Mouse (Mus musculus): ENCODE measurements at regions not wholly inside any gene's neighbourhood (a gene's known extent, or its start where the extent isn't known, plus 50 kb on each side); places are given as distances from the start of the nearest gene placed in this dataset.

GRCm38 (mm10) chr1:55874868-55875144, 469.1 kb downstream of the Plcl1 start:
- Histone ChIP-seq H3K27ac (ENCODE audit: low read depth, low read length) (no peak overlapping the region), H3K4me1 (ENCODE audit: control insufficient read depth, insufficient read depth, low read length) (no peaks in the 10 kb centered on the region), H3K27me3 (ENCODE audit: control insufficient read depth, insufficient read depth, low read length) (no peaks in the 10 kb centered on the region), H3K4me3 (ENCODE audit: low read depth, low read length) (no peak overlapping the region), H3K9ac (ENCODE audit: low read length) (no peak overlapping the region), H3K4me2 (ENCODE audit: low read depth) (no peak overlapping the region), H3K36me3 (ENCODE audit: control insufficient read depth, insufficient read depth, low read length) (no peaks in the 10 kb centered on the region), H3K9me3 (ENCODE audit: control insufficient read depth, low read length) (no peaks in the 10 kb centered on the region)
- ATAC-seq (ENCODE audit: insufficient read depth, low FRiP score, low TSS enrichment): no peak
- whole genome bisulfite sequencing: 74% methylated on average over 4 of the region's 4 CpGs
- no peak for DNase-seq (ENCODE audit: low spot score)

DNA sequence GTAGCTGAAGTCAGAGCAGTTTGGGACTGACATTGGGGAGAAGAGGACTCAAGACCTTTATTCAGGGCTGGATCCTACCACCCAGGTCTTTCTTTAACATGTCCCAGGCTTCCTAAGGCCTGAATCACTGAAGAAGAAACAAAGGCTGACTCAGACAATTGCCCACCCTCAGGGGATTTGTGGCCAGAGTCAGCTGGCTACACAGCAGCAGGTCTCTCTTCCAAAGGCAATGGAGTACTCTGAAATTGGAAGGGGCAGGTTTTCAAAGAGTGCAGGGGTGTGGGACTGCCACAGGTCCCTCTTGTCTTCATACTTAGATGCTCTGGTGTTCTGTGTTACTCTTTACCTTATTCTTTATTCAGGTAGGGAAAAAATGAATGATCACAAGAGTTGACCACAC, 478.9 kb downstream of the Plcl1 start:
- no peak overlapping the region for H3K27ac ChIP-seq (ENCODE audit: low read depth, low read length)
- no peak overlapping the region for H3K4me2 ChIP-seq (ENCODE audit: low read depth)
- H3K9me3 ChIP-seq (ENCODE audit: control insufficient read depth, low read length): no peaks in the 10 kb centered on the region

GRCm38 (mm10) chr1:55886383-55887070, 480.8 kb downstream of the Plcl1 start:
- peak; percentile 69 for DNase-seq (ENCODE audit: low spot score)
- no peaks in the 10 kb centered on the region for H3K27me3 ChIP-seq (ENCODE audit: control insufficient read depth, insufficient read depth, low read length)
- H3K4me2 ChIP-seq (ENCODE audit: low read depth): no peak overlapping the region
- no peaks in the 10 kb centered on the region for H3K9me3 ChIP-seq (ENCODE audit: control insufficient read depth, low read length)
- H3K4me1 ChIP-seq (ENCODE audit: control insufficient read depth, insufficient read depth, low read length): no peaks in the 10 kb centered on the region
- no peak overlapping the region for H3K27ac ChIP-seq (ENCODE audit: low read depth, low read length)
- peak; percentile 64; the same call in 1 of the 2 replicates for ATAC-seq (ENCODE audit: insufficient read depth, low FRiP score, low TSS enrichment)
- no peaks in the 10 kb centered on the region for H3K36me3 ChIP-seq (ENCODE audit: control insufficient read depth, insufficient read depth, low read length)
- WGBS: 30% methylated on average over 5 of the region's 5 CpGs
- no peak overlapping the region for H3K4me3 ChIP-seq (ENCODE audit: low read depth, low read length)
- H3K9ac ChIP-seq (ENCODE audit: low read length): no peak overlapping the region

More for the DNA sequence above, 478.9 kb downstream of the Plcl1 start:
- H3K4me1 ChIP-seq (ENCODE audit: control insufficient read depth, insufficient read depth, low read length): no peaks in the 10 kb centered on the region
- no peaks in the 10 kb centered on the region for H3K27me3 ChIP-seq (ENCODE audit: control insufficient read depth, insufficient read depth, low read length)
- ATAC-seq (ENCODE audit: insufficient read depth, low FRiP score, low TSS enrichment): no peak
- no peak for DNase-seq (ENCODE audit: low spot score)
- H3K9ac ChIP-seq (ENCODE audit: low read length): no peak overlapping the region
- no peak overlapping the region for H3K4me3 ChIP-seq (ENCODE audit: low read depth, low read length)
- H3K36me3 ChIP-seq (ENCODE audit: control insufficient read depth, insufficient read depth, low read length): no peaks in the 10 kb centered on the region

DNA sequence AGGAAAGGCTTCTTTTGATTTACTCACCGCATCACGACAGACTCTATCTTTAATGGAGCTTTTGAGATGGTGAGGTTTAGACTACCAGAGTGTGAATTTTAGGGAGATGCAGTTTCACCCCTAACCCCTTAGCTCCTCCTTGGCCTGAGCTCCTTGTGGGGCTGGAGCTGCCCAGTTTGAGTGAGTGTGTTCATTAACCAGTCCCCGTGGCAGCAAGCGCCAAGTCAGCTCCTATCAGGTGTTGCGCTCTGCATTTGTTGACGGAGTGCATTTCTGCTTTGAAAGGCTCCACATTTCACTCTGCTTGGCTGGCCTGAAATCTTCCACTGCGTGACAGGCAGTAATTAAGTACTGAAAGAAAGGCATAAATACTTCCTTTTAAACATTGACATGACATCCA, 481.7 kb downstream of the Plcl1 start:
- no peak for ATAC-seq (ENCODE audit: insufficient read depth, low FRiP score, low TSS enrichment)
- Histone ChIP-seq H3K36me3 (ENCODE audit: control insufficient read depth, insufficient read depth, low read length) (no peaks in the 10 kb centered on the region), H3K27ac (ENCODE audit: low read depth, low read length) (no peak overlapping the region), H3K4me2 (ENCODE audit: low read depth) (no peak overlapping the region), H3K9ac (ENCODE audit: low read length) (no peak overlapping the region), H3K9me3 (ENCODE audit: control insufficient read depth, low read length) (no peaks in the 10 kb centered on the region), H3K4me1 (ENCODE audit: control insufficient read depth, insufficient read depth, low read length) (no peaks in the 10 kb centered on the region), H3K4me3 (ENCODE audit: low read depth, low read length) (no peak overlapping the region), H3K27me3 (ENCODE audit: control insufficient read depth, insufficient read depth, low read length) (no peaks in the 10 kb centered on the region)
- no peak for DNase-seq (ENCODE audit: low spot score)
- WGBS: 49% methylated on average over 7 of the region's 7 CpGs

- Histone ChIP-seq H3K27ac (ENCODE audit: low read depth, low read length) (no peak overlapping the region), H3K4me1 (ENCODE audit: control insufficient read depth, insufficient read depth, low read length) (no peaks in the 10 kb centered on the region), H3K4me3 (ENCODE audit: low read depth, low read length) (no peak overlapping the region), H3K36me3 (ENCODE audit: control insufficient read depth, insufficient read depth, low read length) (no peaks in the 10 kb centered on the region), H3K27me3 (ENCODE audit: control insufficient read depth, insufficient read depth, low read length) (no peaks in the 10 kb centered on the region), H3K9ac (ENCODE audit: low read length) (no peak overlapping the region), H3K9me3 (ENCODE audit: control insufficient read depth, low read length) (no peaks in the 10 kb centered on the region), H3K4me2 (ENCODE audit: low read depth) (no peak overlapping the region)
- ATAC-seq (ENCODE audit: insufficient read depth, low FRiP score, low TSS enrichment) (no peak), DNase-seq (ENCODE audit: low spot score) (no peak)
- 65% methylated on average over 17 of the region's 17 CpGs for WGBS
Measured at GRCm38 (mm10) chr1:55888711-55889366, 483.1 kb downstream of the Plcl1 start.

DNA sequence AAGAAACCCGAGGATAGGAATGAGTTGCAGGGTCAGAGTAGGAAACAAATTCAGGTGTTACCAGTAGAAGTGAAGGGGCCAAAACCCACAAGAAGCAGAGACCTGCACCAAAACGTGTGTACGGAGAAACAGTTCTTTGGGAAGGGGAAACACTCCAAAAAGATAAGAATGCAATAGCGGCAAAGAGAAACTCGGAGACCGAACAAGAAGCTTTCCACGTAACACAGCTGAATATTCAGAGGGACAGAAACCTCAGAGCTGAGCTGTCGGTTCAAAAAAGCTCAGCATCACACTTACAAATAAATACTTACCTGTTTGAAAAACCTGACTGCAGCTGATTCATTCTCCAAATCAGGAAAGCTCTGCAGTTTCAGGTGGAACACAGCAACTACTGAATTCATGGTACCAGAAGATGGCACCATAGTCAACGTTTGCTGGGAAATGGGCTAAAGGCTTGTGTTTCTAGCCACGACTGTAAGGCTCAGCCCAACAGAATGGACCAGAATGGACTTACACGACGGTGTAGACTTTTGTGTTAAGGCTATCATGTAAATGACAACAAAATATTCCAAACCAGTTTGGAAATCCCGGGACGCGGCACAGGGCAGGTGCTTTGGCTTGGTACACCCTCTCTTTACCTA, 484.9 kb downstream of the Plcl1 start:
- ATAC-seq (ENCODE audit: insufficient read depth, low FRiP score, low TSS enrichment) (no peak), DNase-seq (ENCODE audit: low spot score) (no peak)
- Histone ChIP-seq H3K4me3 (ENCODE audit: low read depth, low read length) (no peak overlapping the region), H3K27ac (ENCODE audit: low read depth, low read length) (no peak overlapping the region), H3K4me1 (ENCODE audit: control insufficient read depth, insufficient read depth, low read length) (no peaks in the 10 kb centered on the region), H3K4me2 (ENCODE audit: low read depth) (no peak overlapping the region), H3K36me3 (ENCODE audit: control insufficient read depth, insufficient read depth, low read length) (no peaks in the 10 kb centered on the region), H3K9me3 (ENCODE audit: control insufficient read depth, low read length) (no peaks in the 10 kb centered on the region), H3K27me3 (ENCODE audit: control insufficient read depth, insufficient read depth, low read length) (no peaks in the 10 kb centered on the region), H3K9ac (ENCODE audit: low read length) (no peak overlapping the region)
- 57% methylated on average over 15 of the region's 15 CpGs for WGBS

GRCm38 (mm10) chr1:55891894-55892293, 486.2 kb downstream of the Plcl1 start:
- no peak for DNase-seq (ENCODE audit: low spot score)
- ATAC-seq (ENCODE audit: insufficient read depth, low FRiP score, low TSS enrichment): no peak
- no peak overlapping the region for H3K4me3 ChIP-seq (ENCODE audit: low read depth, low read length)
- no peak overlapping the region for H3K4me2 ChIP-seq (ENCODE audit: low read depth)
- 69% methylated on average over 10 of the region's 10 CpGs for WGBS
- no peaks in the 10 kb centered on the region for H3K4me1 ChIP-seq (ENCODE audit: control insufficient read depth, insufficient read depth, low read length)
- H3K9me3 ChIP-seq (ENCODE audit: control insufficient read depth, low read length): no peaks in the 10 kb centered on the region
- H3K36me3 ChIP-seq (ENCODE audit: control insufficient read depth, insufficient read depth, low read length): no peaks in the 10 kb centered on the region
- no peak overlapping the region for H3K9ac ChIP-seq (ENCODE audit: low read length)
- H3K27ac ChIP-seq (ENCODE audit: low read depth, low read length): no peak overlapping the region
- no peaks in the 10 kb centered on the region for H3K27me3 ChIP-seq (ENCODE audit: control insufficient read depth, insufficient read depth, low read length)

GRCm38 (mm10) chr1:55897572-55897971, 491.9 kb downstream of the Plcl1 start:
- 68% methylated on average over 2 of the region's 2 CpGs for WGBS
- no peaks in the 10 kb centered on the region for H3K27me3 ChIP-seq (ENCODE audit: control insufficient read depth, insufficient read depth, low read length)
- no peaks in the 10 kb centered on the region for H3K4me1 ChIP-seq (ENCODE audit: control insufficient read depth, insufficient read depth, low read length)
- no peak overlapping the region for H3K27ac ChIP-seq (ENCODE audit: low read depth, low read length)
- H3K4me3 ChIP-seq (ENCODE audit: low read depth, low read length): no peak overlapping the region
- H3K36me3 ChIP-seq (ENCODE audit: control insufficient read depth, insufficient read depth, low read length): no peaks in the 10 kb centered on the region
- no peak for DNase-seq (ENCODE audit: low spot score)
- H3K9ac ChIP-seq (ENCODE audit: low read length): no peak overlapping the region
- no peak for ATAC-seq (ENCODE audit: insufficient read depth, low FRiP score, low TSS enrichment)
- no peak overlapping the region for H3K4me2 ChIP-seq (ENCODE audit: low read depth)
- H3K9me3 ChIP-seq (ENCODE audit: control insufficient read depth, low read length): no peaks in the 10 kb centered on the region

GRCm38 (mm10) chr1:55898031-55898430, 492.3 kb downstream of the Plcl1 start:
- Histone ChIP-seq H3K27me3 (ENCODE audit: control insufficient read depth, insufficient read depth, low read length) (no peaks in the 10 kb centered on the region), H3K9ac (ENCODE audit: low read length) (no peak overlapping the region), H3K4me3 (ENCODE audit: low read depth, low read length) (no peak overlapping the region), H3K9me3 (ENCODE audit: control insufficient read depth, low read length) (no peaks in the 10 kb centered on the region), H3K4me1 (ENCODE audit: control insufficient read depth, insufficient read depth, low read length) (no peaks in the 10 kb centered on the region), H3K4me2 (ENCODE audit: low read depth) (no peak overlapping the region), H3K27ac (ENCODE audit: low read depth, low read length) (no peak overlapping the region), H3K36me3 (ENCODE audit: control insufficient read depth, insufficient read depth, low read length) (no peaks in the 10 kb centered on the region)
- ATAC-seq (ENCODE audit: insufficient read depth, low FRiP score, low TSS enrichment) (no peak), DNase-seq (ENCODE audit: low spot score) (no peak)
- 52% methylated on average over 3 of the region's 3 CpGs for WGBS

Data from neural tube, embryonic 11.5 days (tissue).